Mouse (Mus musculus) forebrain, embryonic 14.5 days (tissue): Measurements from ENCODE around the gene Echs1. TPM values are rescaled to one million over a fixed set of nuclear protein-coding genes. Genes with fewer than 3 reads are reported as not detected.
"Not testable (repeated sequence)": the region's sequence is repeated elsewhere in the genome, so short reads cannot be mapped to it uniquely, and the experiment has no call there.

Experiments used
- ATAC-seq: fragments of 200-750 bp; cut with Nextera tagmentation; 2 replicates; pipeline ENCODE4 v1.8.0; 2017; ENCODE audit warnings: mild to moderate bottlenecking, moderate library complexity
- DNase-seq: peaks from one replicate; pipeline ENCODE4 v3.0.0-alpha.2; 2015; ENCODE audit warnings: low spot score
- H3K27ac ChIP-seq: fragments of 300-500 bp; sonication (generic); 2 replicates; pipeline ENCODE4 v1.5.1; 2014; ENCODE audit warnings: low read depth, mild to moderate bottlenecking, control low read depth, low read length, moderate library complexity
- H3K27me3 ChIP-seq: fragments of 300-500 bp; sonication (generic); replicated peaks from 2 replicates; pipeline ENCODE4 v1.6.1; 2014; ENCODE audit warnings: low read length, control low read depth, mixed read lengths; ENCODE audit not compliant: control insufficient read depth, insufficient read depth
- H3K36me3 ChIP-seq: fragments of 300-500 bp; sonication (generic); 2 replicates; pipeline ENCODE4 v1.6.1; 2014; ENCODE audit warnings: low read length, control low read depth; ENCODE audit not compliant: control insufficient read depth, insufficient read depth
- H3K4me1 ChIP-seq: fragments of 300-500 bp; sonication (generic); 2 replicates; pipeline ENCODE4 v1.6.1; 2014; ENCODE audit warnings: antibody characterized with exemption, low read length, control low read depth; ENCODE audit not compliant: control insufficient read depth, insufficient read depth
- H3K4me2 ChIP-seq: fragments of 300-500 bp; sonication (generic); 2 replicates; pipeline ENCODE4 v1.6.1; 2014; ENCODE audit warnings: mild to moderate bottlenecking, control low read depth, low read length
- H3K4me3 ChIP-seq: fragments of 300-500 bp; sonication (generic); 2 replicates; pipeline ENCODE4 v1.5.1; 2014; ENCODE audit warnings: low read depth, low read length, control low read depth
- H3K9ac ChIP-seq: fragments of 300-500 bp; sonication (generic); 2 replicates; pipeline ENCODE4 v1.6.1; 2014; ENCODE audit warnings: mild to moderate bottlenecking, low read length, control low read depth, moderate library complexity
- H3K9me3 ChIP-seq: fragments of 300-500 bp; sonication (generic); replicated peaks from 2 replicates; pipeline ENCODE4 v1.6.1; 2016; ENCODE audit warnings: low read length, control low read depth, mixed read lengths; ENCODE audit not compliant: control insufficient read depth
- WGBS: fragments of 180-500 bp; shearing (Covaris S2); extraction: QIAGEN DNeasy Blood & Tissue Kit; methylation state at CpG from one replicate; pipeline ENCODE4 v1.1.7; 2014; 5-methylcytosine and 5-hydroxymethylcytosine counted together
- polyA plus RNA-seq: library from polyadenylated mRNA; unstranded; fragments of >200 nt; fragmentation: Nextera tagmentation; extraction: Ambion mirVana; gene quantifications from 2 replicates; pipeline ENCODE4 v1.2.1, GENCODE M21; 2014

Echs1 gene
- polyA plus RNA-seq, 1 experiment from 2014 or later, result 154 TPM

DNA sequence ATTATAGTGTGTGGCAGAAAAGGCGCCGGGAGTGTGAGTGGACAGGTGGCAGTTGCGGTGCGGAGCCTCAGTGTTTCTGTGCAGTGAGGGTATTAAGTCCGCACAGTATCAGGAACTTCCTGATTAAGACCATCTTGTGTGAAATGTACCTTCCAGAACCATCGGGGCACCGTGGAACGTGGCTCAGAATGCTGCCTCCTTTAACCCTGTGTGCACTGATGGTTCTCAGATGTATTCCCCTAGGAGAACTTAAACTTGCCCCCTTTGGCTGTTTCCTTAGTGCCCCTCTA is 21.7 kb upstream of the Echs1 start:
- Histone ChIP-seq H3K9me3 (no peaks in the 10 kb centered on the region), H3K4me1 (peaks cover 3% of the 10 kb centered on the region; the same call in 1 of the 2 replicates), H3K27me3 (no peaks in the 10 kb centered on the region), H3K36me3 (no peaks in the 10 kb centered on the region), H3K27ac (peak overlapping the region; percentile 56; the same call in 1 of the 2 replicates), H3K4me2 (peak overlapping the region; percentile 73), H3K4me3 (peak overlapping the region; percentile 64), H3K9ac (peak overlapping the region; percentile 78)
- WGBS, result under 1% methylated on average over 8 of the region's 8 CpGs
- DNase-seq, result no peak
- ATAC-seq, result no peak

DNA sequence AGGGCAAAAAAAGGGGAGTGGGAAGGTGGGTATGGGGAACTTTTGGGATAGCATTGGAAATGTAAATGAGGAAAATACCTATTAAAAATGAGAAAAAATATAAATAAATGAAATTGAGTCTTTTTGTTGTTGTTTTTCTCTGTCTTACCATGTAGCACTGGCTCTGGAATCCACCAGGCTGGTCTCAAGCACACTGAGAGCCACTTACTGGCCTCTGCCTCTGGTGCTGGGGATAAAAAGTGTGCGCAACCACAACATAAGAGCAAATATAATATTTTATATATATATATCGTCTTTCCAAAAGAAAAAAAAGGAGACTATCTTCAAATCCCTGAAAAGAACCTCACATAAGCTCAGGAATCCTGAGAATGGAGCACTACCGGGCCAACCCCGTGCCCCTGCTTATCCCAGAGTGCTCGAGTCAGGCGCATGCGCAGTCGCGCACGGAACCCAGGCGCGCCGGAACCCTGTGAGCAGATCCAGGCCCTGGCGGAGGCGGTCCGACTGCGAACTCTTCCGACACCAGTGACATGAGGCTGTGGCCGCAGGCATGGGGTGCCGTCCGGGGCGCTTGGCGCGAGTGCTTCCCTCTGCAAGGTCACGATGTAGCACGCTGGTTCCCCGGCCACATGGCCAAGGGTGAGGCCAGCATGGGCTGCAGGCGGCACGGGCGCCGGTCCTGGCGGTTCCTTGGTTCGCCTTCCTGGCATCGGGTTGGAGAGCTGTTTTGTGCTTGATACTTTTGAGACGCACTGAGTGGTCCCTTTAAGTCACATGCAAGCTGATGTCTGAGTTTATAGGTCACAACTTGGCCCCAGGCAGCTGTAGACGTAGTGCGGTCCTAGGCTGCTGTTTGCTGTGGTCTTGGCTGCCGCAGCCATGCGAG is 21.1 kb upstream of the Echs1 start, which contains the start of gene Mtg1:
Mtg1 (plus strand) TSS at position 430 of the 886 bp plus-strand sequence.
- peak within 1 kb of the TSS; percentile 64 for H3K4me3 ChIP-seq
- no peaks in the 10 kb centered on the region for H3K9me3 ChIP-seq
- no peaks in the 10 kb centered on the region for H3K36me3 ChIP-seq
- peaks cover 3% of the 10 kb centered on the region; the same call in 1 of the 2 replicates for H3K4me1 ChIP-seq
- peak within 1 kb of the TSS; percentile 56; the same call in 1 of the 2 replicates for H3K27ac ChIP-seq
- no peaks in the 10 kb centered on the region for H3K27me3 ChIP-seq
- 1% methylated on average over 39 of the region's 39 CpGs for WGBS
- peak within 1 kb of the TSS; percentile 73 for H3K4me2 ChIP-seq
- ATAC-seq (peak; percentile 98), DNase-seq (peak; percentile 95)
- peak within 1 kb of the TSS; percentile 78 for H3K9ac ChIP-seq

- Histone ChIP-seq H3K4me2 (no peak overlapping the region), H3K27ac (no peak overlapping the region), H3K36me3 (no peaks in the 10 kb centered on the region), H3K4me1 (peaks cover 3% of the 10 kb centered on the region; the same call in 1 of the 2 replicates), H3K4me3 (no peak overlapping the region), H3K9ac (no peak overlapping the region), H3K9me3 (no peaks in the 10 kb centered on the region), H3K27me3 (no peaks in the 10 kb centered on the region)
- no peak for ATAC-seq
- DNase-seq, result no peak
- WGBS, result 90% methylated on average over 5 of the region's 5 CpGs
These were observed 19.0 kb upstream of the Echs1 start for GRCm38 (mm10) chr7:140135106-140135770.

GRCm38 (mm10) chr7:140134033-140134432 is 17.8 kb upstream of the Echs1 start:
- H3K36me3 ChIP-seq, H3K27me3 ChIP-seq, DNase-seq, H3K9ac ChIP-seq, H3K4me3 ChIP-seq, H3K4me2 ChIP-seq, H3K9me3 ChIP-seq, H3K4me1 ChIP-seq, ATAC-seq, H3K27ac ChIP-seq: not testable (repeated sequence)
- 90% methylated on average over 4 of the region's 7 CpGs for WGBS

DNA sequence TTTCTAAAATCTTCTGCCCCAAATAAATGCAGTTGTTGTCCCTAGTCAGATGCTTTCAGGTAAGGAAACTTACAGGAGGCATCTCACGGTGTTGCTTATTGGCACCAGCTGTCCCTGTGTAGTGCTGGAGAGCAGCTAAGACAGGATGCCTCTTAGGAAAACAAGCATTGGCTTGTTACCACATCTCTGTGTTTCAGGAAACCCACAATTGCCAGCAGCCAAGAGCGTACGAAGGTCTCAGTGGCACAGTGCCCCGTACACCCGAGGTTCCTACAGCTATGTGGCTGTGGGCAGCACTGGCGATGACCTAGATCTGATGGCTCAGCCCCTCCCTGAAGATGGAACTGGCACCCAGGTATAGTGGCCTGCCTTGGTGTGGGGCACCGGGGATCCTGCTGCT is 15.9 kb upstream of the Echs1 start:
- H3K36me3 ChIP-seq, DNase-seq, H3K4me3 ChIP-seq, H3K27me3 ChIP-seq, H3K27ac ChIP-seq, H3K9ac ChIP-seq, H3K9me3 ChIP-seq, H3K4me2 ChIP-seq, H3K4me1 ChIP-seq, ATAC-seq: not testable (repeated sequence)
- WGBS, result 83% methylated on average over 7 of the region's 7 CpGs

DNA sequence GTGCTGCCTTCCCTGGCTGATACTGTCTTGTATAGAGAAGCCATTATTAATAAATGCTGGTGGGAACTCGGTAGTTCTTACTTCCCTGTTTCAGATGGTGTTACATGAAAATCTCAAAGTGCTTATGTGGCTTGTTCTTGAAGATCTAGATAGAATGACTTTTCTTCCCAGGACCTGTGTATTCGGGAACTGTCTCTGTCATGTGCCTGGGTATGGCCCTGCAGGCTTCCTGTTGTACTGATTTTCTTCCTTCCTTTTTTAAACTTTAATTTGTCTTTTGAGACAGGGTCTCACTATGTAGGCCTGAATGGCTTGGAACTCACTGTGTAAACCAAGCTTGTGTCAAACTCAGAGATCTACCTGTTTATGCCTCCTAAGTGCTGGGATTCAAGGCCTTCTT is 11.6 kb upstream of the Echs1 start:
- no peak overlapping the region for H3K4me2 ChIP-seq
- no peaks in the 10 kb centered on the region for H3K9me3 ChIP-seq
- H3K4me1 ChIP-seq, result no peaks in the 10 kb centered on the region
- H3K9ac ChIP-seq, result no peak overlapping the region
- H3K36me3 ChIP-seq, result no peaks in the 10 kb centered on the region
- H3K4me3 ChIP-seq, result no peak overlapping the region
- ATAC-seq (no peak), DNase-seq (no peak)
- no peak overlapping the region for H3K27ac ChIP-seq
- no peaks in the 10 kb centered on the region for H3K27me3 ChIP-seq
- WGBS, result 89% methylated on average over 2 of the region's 2 CpGs

GRCm38 (mm10) chr7:140126934-140127333 is 10.7 kb upstream of the Echs1 start:
- ATAC-seq, result no peak
- Histone ChIP-seq H3K9me3 (no peaks in the 10 kb centered on the region), H3K4me3 (no peak overlapping the region), H3K27me3 (no peaks in the 10 kb centered on the region), H3K4me2 (no peak overlapping the region), H3K27ac (no peak overlapping the region), H3K9ac (no peak overlapping the region), H3K4me1 (no peaks in the 10 kb centered on the region), H3K36me3 (no peaks in the 10 kb centered on the region)
- WGBS, result 89% methylated on average over 3 of the region's 3 CpGs
- no peak for DNase-seq

DNA sequence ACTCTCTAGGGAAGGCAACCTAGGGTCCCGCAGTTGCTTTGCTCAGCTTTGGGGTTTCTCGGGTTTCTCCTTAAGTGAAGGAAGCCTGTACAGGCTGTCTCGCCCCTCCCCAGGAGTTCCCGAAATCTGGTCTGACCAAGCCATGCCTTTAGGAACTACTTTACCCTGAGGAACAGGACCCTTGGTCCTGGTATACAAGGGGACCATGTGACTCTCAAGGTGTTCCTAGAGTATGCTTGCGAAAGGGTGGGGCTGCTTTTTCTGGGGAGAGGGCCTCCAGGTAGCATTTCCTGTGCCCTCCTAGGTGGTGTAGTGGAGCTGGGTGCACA is 9.7 kb upstream of the Echs1 start:
- Histone ChIP-seq H3K4me3 (peak overlapping the region; percentile 67), H3K4me2 (peak overlapping the region; percentile 82), H3K9ac (peak overlapping the region; percentile 82), H3K4me1 (no peaks in the 10 kb centered on the region), H3K36me3 (no peaks in the 10 kb centered on the region), H3K27me3 (no peaks in the 10 kb centered on the region), H3K27ac (no peak overlapping the region), H3K9me3 (no peaks in the 10 kb centered on the region)
- ATAC-seq (no peak; the same call in 1 of the 2 replicates), DNase-seq (no peak)
- WGBS, result 10% methylated on average over 5 of the region's 5 CpGs
